Mouse (Mus musculus): Measurements from ENCODE around the gene Cntnap4.

Gene Cntnap4

DNA sequence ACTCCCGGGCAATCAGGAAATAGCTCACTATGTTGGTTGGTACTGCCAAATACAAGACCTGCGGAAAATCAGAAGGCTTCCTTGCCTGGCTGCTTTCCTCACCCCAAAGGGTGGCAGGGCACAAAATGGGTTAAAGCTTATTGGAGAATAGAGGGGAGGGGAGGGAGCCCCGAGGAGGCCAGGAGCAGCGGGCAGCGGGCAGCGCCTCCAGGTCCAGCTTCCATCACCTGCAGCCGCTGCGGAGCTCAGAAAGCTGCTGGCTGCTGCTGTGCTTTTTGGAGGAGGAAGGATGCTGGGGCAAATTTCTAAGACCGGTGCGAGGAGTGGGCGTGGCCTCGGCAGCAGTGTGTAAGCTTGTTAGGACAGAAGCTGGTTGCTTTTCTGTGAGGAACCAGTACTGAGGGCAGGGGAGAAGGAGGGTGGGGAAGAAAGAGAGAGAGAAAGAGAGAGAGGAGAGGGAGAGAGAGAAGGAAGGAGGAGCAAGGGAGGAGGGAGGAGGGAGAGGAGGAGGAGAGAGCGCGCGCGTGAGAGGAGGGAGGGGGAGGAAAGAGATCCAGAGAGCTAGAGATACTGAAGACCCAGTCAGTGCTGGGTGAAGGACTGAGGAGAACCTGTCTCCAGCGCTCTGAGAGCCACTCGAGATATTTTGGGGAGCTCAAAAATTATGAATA is at the start of gene Cntnap4:
Gene Cntnap4 (plus strand): TSS at position 573 of the 671 bp plus-strand sequence.
- DNase-seq (ENCODE audit: low spot score): peak; percentile 34

DNA sequence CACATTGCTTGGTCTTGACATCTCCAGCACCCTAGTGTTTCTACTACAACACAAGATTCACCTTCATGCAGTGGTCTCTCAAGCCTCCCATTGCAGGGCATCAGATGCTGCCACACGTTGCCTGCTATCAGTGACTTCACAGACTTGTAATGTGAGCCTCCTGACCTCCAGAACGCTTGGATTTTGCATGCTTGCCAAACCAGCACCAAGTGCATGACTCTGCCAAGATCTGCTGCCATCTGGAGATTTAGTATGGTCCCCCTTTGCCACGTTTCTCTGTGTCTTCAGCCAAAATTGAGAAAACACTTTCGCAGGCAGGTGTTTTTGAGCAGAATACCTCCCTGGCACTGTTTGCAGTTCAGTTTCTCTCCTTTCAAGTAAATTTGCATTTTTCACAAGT is 12.5 kb upstream of the Cntnap4 start:
- no peak for DNase-seq (ENCODE audit: low spot score)

DNA sequence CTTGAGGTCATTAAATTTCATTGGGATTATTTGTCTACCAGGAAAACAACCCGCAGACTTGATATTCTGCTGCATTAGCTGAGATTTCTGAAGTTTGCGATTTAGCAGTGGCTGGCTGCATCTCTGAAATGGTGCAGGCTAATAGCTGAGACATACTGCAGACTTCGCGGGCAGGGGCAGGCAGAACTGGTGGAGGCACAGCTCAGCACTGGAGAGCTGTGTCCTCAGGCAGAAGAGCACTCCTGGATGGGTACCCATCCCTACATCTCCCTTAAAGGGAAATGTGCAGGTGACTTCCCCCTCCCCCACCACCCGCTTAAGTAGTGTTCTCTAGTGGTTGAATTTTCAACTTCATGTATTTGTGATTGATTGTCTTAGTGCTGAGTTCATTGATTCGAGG is 698 bp downstream of the Cntnap4 start:
- no peak for DNase-seq (ENCODE audit: low spot score)

DNA sequence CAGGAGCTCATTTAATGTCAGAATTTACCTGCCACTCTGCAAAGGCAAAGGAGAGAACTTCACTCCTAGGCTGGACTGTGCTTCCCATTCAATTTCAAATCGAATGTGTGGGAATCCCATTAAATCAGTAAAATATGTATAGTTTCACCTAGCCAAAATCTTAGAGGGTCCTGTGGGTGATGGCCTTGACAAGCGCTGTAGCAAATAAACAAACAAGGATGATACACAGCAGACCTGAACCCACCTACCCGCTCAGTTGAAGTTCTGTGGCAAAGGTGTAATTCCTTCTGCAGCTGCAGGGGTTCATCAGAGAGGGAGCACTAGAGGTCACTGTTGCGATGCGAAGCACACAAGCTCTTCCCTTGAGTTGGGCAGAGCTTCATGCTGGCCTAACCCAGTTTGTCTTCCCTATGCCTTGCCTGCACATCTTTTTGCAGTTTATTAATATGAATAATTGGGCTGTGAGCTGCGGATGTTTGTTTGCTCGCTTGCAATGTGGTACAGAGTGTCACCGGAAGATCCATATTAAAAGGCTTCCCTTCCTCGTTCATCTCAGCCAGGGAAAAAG is 1.6 kb downstream of the Cntnap4 start:
- peak; percentile 57 for DNase-seq (ENCODE audit: low spot score)

- no peak for DNase-seq (ENCODE audit: low spot score)
These were observed 11.6 kb downstream of the Cntnap4 start for GRCm38 (mm10) chr8:112581473-112581872.

- no peak for DNase-seq (ENCODE audit: low spot score)
These were observed 13.6 kb downstream of the Cntnap4 start for GRCm38 (mm10) chr8:112583440-112583839.

DNA sequence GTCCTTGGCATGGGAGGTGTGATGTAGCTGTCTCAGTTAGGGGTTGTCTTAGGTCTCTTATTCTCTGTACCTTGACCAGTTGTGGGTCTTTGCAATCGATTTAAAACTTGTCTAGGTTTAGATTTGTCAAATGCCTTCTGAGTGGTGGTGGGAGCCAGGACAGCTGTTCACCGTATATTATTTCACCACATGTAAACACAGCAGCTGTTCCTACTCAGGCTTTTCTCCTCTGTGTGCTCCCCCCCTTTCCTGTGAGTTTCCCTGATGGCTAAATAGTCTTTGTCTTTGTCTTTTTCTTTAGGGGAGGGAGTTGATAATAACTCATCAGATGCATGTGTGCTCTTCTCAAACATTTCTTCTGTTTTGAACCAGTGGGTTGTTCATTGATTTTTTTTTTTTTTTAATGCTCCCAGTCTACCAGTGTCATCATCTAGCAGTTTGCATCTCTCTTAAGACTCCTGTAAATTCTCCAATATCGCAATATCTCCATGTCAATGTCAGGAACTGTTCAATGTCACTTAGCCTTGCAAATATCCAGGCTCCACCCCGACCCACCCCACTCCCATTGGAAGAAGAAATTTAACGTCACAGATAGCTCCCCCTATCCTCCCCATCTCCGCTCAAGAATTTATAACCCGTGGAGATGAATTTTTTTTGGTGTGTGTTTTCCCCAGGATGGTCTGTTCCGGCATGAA is 18.7 kb downstream of the Cntnap4 start:
- no peak for DNase-seq (ENCODE audit: low spot score)

DNA sequence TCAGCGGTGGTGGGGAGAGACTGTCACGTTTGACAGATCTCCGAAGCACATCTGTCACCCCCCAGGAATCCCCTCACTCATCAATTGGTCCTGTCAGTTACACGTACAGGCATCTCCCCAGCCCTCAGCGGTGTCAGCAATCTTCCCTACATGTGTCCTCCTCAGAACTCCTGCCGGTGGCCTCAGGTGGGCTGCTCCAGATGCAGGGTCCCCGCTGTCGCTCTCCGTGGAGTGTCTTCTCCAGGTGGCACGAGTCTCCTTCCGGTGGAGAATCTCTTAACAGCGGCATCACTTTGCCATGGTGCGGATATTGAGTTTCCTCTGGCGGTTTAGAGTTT is 19.2 kb downstream of the Cntnap4 start:
- DNase-seq (ENCODE audit: low spot score): no peak

DNA sequence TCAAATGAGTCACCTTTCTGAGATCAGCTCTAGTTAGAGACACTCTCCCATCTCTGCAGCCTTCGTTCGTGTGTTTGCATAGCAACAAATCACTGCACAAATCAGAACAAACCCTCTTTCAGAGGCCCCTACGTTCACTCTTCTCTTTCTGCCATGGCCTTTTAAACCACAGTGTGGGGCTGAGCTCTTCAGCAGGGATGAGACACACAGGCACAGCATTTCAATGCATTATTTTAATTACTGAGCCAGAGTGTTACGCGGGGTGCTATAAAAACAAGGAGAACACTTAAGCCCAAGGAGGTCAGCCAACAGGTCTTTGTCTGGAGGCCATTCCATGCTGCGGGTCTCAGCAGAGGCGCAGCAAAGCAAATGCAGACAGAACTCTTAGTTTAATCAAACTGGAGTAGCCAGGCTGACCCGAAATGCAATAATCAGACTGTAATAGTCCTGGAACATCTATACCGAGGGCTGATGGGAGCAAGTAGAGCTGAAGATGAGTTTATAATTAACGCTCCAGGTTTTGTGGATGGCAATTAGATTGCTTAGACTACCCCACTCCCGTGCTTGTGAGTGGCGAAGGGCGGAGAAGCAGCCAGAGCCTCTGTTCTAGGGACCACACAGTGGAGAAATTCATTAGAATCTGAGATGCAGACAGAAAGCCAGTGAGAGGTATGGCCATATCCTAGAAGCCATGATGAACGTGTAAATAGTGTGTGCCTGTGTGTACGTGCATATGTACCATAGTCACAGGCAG is 26.4 kb downstream of the Cntnap4 start:
- no peak for DNase-seq (ENCODE audit: low spot score)

DNA sequence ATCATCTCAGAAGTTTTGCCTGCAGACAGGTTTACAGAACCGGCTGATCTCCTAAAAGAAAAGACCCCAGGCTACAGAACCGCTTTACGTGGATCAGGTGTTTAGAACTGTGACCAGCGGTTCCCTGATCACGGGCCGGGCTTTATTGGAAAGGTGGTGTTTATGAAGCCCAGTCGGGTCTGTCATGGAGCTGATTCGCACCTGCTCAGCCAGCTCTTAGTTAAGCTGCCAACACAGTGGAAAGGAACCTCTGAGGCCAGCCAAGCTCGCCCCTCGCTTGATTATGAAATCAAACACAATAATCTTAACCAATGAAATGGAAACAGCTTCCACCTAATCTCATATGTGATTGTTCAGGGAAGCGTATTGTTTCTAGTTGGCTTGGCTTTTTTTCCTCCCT is 30.1 kb downstream of the Cntnap4 start:
- DNase-seq (ENCODE audit: low spot score): no peak

DNA sequence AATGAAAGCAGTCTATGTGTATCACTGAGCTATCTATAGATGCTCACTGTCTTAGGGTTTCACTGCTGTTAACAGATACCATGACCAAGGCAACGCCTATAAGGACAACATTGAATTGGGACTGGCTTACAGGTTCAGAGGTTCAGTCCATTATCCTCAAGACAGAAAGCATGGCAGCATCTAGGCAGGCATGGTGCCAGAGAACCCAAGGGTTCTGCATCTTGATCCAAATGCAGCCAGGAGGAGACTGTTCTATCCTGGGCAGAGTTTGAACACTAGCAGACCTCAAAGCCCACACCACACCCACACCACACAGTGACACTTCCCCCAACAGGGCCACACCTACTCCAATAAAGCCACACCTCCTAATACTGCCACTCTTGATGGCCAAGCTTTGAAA is 31.3 kb downstream of the Cntnap4 start:
- DNase-seq (ENCODE audit: low spot score): no peak

- no peak for DNase-seq (ENCODE audit: low spot score)
These were observed 40.3 kb downstream of the Cntnap4 start for GRCm38 (mm10) chr8:112610121-112610520.

DNA sequence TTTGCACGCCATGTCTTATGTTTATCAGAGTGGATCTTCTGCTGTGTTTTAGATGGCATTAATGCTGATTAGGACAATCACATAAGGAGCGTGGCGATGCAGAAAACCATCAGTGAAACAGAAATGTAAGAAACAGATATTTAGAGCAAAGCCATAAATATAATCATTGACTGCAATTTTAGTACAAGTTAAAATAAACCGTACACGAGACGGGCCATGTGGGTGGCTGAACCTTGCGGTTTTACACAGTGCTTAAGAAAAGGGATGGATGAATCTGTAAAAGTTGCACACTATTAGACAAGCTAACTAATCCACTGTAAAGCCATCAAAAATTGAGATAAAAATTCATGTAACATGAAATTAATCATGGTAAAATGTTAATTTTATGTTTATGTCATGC is 58.9 kb downstream of the Cntnap4 start:
- DNase-seq (ENCODE audit: low spot score): no peak

DNA sequence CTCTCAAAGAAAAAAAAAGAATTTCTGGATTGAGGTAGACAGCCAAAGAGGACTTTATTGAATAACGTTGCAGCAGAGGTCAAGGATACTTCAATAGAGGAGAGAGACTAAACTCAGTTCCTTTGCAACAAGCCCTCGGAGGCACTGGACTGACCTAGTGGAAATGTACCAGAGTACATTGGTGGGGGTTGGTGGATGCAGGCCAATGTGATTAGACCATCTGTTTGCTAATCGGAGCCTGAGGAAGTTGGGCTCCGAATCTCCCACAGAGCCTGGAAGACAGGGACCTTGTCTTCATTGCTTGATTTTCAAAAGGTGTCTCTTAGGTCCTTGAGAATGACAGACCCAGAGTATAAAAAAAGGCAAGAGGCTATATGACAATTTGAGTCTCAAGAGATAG is 82.8 kb downstream of the Cntnap4 start:
- no peak for DNase-seq (ENCODE audit: low spot score)

- DNase-seq (ENCODE audit: low spot score): no peak
These were observed 83.4 kb downstream of the Cntnap4 start for GRCm38 (mm10) chr8:112653276-112653675.

- DNase-seq (ENCODE audit: low spot score): no peak
These were observed 84.2 kb downstream of the Cntnap4 start for GRCm38 (mm10) chr8:112653994-112654393.

GRCm38 (mm10) chr8:112664067-112664466 is 94.2 kb downstream of the Cntnap4 start:
- DNase-seq (ENCODE audit: low spot score): no peak

DNA sequence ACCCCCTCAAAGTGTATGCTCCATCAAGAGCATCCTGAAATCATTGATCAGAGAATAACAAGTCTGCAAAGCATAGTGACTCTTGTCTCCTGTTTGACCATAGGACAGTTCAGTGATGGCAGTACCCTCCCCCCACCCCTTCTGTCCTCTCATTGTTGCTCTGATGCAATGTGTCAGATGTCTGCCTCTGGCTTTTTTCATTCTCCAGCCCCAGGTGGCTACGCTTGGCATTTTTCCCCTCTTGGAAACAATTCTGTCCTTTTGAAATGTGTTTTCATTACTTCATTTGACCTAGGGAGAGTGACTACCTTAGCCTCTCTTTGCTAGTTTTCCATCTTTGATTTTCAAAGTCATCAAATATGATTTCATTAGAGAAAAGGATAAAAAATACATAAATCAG is 104.8 kb downstream of the Cntnap4 start:
- no peak for DNase-seq (ENCODE audit: low spot score)

- DNase-seq (ENCODE audit: low spot score): no peak
These were observed 111.9 kb downstream of the Cntnap4 start for GRCm38 (mm10) chr8:112681757-112682156.

DNA sequence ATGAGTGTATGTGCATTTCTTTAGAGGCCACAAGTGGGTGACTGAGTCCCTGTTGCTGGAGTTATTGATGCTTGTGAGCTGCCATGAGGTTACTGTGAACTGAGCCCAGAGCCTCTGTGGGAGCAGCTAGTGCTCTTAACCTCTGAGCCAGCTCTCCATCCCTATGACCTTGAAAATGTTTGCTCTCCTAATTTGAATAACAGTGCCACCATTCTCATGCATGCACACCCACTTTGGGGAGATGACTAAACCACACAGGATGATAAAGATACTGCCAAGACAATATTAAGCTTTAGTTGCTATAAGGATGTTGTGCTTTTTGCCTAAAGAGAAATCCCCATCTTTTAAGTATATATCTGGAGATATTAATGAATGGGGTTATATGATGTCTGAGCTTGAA is 125.9 kb downstream of the Cntnap4 start:
- DNase-seq (ENCODE audit: low spot score): no peak

- DNase-seq (ENCODE audit: low spot score): no peak
These were observed 128.3 kb downstream of the Cntnap4 start for GRCm38 (mm10) chr8:112698141-112698540.

- no peak for DNase-seq (ENCODE audit: low spot score)
These were observed 147.1 kb downstream of the Cntnap4 start for GRCm38 (mm10) chr8:112716982-112717381.

- DNase-seq (ENCODE audit: low spot score): no peak
These were observed 155.1 kb downstream of the Cntnap4 start for GRCm38 (mm10) chr8:112724918-112725317.
